Mouse (Mus musculus): ENCODE measurements around the gene Suclg1. TPM values are rescaled to one million over a fixed set of nuclear protein-coding genes. Genes with fewer than 3 reads are reported as not detected.

The Suclg1 gene
- total RNA-seq (2014; fragmentation: Nextera tagmentation) (118 and 131 TPM in 2 replicates), total RNA-seq (2017) (146 and 203 TPM in 2 replicates)

DNA sequence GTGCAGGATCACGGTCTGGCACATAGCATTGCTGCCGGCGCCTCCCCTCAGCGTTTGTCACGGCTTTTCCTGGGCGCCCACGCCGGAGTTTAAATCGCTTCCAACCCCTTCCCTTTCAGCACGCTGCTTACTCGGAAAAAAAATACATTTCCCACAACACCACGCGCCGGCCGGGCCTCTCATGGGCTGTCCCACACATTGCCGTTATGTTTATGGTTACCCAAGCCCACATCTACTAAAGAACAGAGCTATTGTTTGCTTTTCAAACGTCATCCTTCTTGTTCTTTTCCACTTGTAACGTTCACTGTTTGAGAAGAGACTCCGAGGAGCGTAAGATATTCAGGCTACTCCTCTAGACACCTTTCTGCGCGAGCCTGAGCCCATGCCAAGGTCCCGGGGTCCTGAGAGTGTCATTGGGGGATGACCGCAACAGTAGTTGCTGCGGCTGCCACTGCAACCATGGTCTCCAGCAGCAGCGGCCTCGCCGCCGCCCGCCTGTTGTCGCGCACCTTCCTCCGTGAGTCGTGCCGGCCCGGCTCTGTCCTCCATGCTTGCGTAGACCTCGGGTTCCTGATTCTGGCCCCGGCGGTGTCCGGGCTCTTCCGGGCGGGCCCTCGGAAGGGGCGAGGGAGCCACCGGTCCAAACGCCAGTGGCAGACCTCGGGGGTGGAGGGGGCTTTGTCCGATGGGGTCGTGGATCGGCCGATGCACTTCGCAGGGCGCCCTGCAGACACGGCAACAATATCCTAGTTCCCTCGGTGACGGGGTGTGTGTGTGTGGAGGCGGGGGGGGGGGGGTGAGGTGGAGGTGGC lies at the start of gene Suclg1:
TSS of gene Suclg1 (plus strand) at position 146 of the 812 bp plus-strand sequence.
- peak; percentile 90 for ATAC-seq (replicated peaks; ENCODE audit: poor library complexity, severe bottlenecking)

DNA sequence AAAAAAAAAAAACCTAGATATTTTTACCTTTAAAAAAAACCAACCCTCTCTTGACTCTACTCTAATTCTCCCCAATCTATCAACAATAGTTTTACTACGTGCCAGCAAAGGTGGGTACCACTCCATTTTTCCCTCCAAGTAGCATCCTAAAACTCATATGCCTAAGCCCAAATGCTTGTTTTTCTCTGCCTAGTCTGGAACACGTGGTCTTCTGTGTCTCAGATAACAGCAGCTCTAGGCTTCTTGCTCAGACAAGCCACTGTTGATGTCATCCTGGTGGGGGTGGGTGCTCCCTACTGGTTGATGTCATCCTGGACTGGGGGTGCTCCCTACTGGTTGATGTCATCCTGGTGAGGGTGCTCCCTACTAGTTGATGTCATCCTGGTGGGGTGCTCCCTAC lies 44.5 kb upstream of the Suclg1 start:
- no peak for ATAC-seq (replicated peaks; ENCODE audit: poor library complexity, severe bottlenecking)

DNA sequence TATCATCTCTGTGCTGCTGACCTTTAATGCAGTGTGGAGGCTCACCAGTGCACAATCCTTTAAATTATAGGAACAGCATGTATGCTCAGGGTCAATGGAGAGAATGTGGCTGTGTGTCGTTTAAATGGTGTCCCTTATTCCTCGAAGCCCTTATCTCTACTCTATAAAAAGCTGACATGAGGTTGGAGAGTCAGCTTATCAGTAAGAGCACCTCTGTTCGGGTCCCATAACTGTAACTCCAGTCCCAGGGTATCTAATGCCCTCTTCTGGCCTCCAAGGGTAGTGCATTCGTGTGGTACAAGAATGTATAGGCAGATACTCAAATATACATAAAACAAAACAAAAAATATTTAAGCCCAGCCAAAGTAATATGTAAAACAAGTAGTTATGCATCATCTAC lies 43.2 kb upstream of the Suclg1 start:
- ATAC-seq (replicated peaks; ENCODE audit: poor library complexity, severe bottlenecking): peak; percentile 42; the same call in 1 of the 2 replicates

DNA sequence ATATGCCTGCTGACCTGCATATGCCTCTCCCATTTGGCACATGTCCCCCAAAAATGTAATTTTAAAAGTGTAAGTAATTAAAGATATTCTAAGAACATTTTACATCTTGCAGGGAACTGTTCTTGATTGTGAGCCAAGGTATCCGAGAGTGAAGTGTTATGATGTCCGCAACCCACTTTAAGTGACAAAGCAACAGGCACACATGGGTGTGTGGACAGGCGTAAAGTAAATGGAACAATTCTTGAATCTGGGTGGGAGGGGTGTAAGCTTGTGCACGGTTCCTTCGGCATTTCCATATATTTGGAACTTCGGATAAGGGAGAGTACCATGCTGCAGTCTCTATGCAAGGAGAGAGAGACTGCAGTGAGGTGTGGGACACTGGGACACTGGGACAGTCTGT lies 38.6 kb upstream of the Suclg1 start:
- ATAC-seq (replicated peaks; ENCODE audit: poor library complexity, severe bottlenecking): no peak

DNA sequence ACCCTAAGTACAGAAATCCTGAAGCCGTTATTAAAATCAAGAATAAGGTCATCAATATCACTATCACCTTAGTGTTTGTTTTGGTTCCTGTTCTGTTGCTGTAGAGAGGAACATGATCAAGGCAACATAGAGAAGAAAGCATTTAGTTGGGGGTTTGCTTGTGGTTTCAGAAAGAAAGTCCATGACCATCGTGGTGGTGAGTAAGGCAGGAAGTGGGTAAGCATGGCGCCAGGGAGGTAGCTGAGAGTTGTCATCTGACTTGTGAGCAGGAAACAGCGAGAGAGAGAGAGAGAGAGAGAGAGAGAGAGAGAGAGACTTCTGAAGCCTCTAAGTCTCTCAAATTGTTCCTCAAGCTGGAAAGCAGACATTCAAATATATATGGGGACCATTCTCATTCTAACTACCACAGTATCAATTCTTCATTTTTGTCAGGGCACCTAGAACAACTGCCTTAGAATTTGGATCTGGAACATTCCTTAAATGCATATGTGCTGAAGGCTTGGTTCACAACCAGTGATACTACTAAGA lies 37.7 kb upstream of the Suclg1 start:
- peak; percentile 99 for ATAC-seq (replicated peaks; ENCODE audit: poor library complexity, severe bottlenecking)

DNA sequence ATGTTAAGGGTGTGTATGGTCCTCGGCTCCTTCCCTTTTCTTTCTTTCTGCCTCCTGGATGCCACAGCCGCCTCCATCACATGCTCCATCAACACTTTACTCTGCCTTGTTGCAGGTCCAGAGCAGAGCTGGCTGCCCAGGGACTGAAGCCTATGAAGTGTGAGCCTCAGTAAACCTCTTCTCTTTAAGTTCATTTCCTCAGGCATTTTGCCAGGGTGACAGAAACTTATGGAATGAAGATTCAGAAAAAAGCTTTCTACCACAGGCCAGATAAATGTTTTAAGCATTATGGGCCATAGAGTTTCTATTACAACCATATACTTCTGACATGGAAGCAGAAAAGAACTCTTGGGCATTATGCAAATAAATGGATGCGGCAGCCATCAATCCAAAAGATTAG lies 37.1 kb upstream of the Suclg1 start:
- peak; percentile 42 for ATAC-seq (replicated peaks; ENCODE audit: poor library complexity, severe bottlenecking)

DNA sequence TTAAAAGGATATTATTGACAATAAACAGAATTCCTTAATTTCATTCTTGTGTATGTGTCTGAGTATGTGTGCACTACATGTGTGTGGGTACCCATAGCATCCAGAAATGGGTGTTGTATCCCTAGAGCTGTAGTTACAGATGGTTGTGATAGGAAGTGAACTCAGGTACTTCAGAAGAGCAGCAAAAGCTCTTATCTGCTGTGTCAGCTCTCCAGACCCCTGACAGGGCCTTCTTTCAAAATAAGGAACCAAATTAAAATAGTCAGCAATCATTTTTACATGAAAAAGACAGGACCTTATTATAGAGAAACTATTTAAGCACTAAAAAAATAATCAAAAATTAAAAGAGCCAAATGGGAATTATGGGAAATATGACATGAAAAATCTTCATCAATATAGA lies 36.6 kb upstream of the Suclg1 start:
- no peak for ATAC-seq (replicated peaks; ENCODE audit: poor library complexity, severe bottlenecking)

DNA sequence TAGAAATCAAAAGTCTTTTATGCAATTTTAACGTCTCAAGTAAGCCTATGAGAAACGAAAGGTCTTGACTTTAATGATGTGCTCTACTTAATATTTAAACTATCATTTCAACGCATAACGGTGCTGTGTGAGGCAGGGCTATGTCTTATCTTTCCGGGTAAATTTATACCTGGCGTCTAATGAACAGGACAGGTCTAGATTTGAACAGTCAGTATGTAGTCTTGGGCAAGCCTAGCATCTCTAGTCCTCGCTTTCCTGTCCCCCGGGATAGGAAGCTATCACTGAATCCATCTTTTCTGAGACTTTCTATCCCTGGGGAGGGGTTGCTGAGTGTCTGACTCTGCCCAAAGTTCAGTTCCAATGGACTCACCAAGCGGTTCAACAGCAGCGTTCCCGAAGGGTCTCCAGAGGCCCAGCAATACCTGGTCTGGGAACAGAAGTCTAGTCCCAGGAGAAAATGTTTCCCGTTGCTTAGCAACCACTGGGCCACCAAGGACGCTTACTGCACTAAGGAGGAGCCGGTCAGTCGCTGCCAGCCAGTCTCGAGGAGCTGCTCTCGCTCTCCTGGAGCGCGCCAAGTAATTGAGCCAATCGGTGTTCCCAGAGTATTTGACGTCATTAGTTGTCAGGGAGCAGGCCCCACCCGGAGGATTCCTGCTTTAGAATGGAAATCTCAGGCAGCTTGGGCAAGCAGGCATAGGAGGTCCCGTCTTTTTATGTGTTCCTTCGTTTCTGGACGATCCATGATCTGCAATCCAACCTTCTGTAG lies 26.8 kb upstream of the Suclg1 start, which contains the start of gene Dnah6:
TSS of gene Dnah6 (minus strand) at position 463 of the 769 bp plus-strand sequence.
- ATAC-seq (replicated peaks; ENCODE audit: poor library complexity, severe bottlenecking): peak; percentile 99

DNA sequence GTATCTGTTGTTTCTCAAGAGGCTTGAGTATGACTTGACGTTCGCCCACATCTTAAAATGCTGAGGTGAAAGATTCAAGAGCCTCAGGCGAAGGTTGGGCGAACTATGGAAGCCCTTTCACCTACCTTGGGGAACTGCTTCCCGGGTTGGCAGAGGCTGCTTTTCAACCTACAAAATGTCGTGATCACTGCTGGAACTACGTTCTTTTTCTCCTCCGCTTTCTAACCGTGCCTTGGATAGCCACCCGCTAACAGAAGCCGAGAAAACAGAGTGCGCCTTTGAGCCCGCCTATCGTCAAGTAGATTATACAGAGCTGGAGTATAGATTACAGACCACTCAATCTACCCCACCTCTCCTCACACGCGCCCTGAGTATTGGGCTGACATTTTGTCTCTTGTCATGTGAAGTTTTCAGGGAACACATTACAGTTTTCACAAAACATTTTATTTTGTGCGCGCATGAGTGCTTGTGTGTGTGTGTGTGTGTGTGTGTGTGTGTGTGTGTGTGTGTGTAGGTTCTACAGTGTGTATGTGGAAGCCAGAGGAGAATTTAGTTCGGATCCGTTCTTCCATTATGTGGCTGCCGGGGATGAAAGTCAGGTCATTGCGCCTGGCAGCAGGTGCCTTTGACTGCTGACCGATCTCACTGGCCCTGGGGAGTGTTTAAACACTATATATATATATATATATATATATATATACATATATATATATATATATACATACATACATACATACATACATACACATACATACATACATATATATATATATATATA lies 26.0 kb upstream of the Suclg1 start:
- peak; percentile 43 for ATAC-seq (replicated peaks; ENCODE audit: poor library complexity, severe bottlenecking)

DNA sequence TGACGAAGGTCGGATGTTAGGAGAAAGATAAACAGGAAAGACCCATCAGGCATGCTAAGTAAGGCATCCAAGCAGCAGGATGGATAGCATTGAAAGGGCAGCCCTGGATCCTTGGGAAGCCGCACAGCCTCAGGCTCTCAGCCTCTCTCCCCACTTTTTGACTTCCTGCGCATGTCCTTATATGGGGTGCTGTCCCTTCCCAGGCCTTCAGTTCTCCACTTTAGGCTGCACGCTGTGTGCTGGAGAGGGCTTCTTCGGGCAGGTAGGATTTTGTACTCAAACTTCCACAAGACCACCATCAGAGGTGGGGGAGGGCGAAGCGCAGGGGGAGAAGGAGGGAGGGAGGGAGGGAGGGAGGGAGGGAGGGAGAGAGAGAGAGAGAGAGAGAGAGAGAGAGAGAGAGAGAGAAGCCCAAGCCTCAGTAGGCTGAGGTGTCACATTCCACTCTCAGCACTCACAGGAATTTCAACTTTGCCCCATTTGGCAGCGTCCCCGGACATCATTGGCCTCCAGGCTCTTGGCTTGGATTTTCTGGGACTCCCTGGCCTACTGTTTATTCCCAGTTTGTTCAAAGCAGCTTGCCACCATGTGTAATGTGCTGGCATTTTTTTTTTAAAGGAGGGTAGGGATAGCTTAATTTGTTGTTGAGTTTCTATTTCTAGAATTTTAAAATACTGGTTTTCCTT lies 25.2 kb upstream of the Suclg1 start:
- ATAC-seq (replicated peaks; ENCODE audit: poor library complexity, severe bottlenecking): no peak

DNA sequence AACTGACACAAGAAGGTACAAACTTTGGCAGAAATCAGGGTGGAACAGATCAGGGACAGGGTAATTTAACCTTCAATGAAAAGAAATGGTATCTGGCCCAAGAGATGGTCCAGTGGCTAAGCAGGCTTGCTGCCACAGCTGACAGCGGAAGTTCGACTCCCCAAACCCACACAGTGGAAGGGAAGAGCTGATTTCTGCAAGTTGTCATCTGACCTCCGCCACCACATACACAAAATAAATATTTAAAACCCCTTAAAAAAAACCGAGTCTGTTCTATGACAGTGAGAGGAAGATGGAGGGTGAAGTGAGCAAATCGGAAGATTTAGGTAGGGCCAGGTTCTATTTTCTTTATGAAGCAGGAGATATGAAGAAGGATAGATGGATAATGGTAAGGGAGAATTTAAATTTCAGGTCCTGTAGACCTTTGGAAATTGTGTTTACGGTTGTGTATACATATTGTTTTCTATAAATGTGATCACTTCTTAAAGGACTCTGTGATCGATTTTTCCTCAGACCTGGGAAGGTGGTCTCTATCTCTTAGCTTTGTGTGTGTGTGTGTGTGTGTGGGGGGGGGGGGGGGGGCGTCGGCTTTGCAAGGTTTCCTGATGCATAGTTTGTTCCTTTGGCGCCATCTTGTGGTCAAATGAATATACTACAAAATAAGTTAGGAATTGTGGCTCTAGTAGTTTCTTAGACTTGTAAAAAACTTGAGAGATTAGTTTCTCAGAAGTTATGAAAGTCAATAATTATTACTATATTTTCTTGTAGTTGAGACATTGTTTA lies 20.6 kb upstream of the Suclg1 start:
- ATAC-seq (replicated peaks; ENCODE audit: poor library complexity, severe bottlenecking): no peak

DNA sequence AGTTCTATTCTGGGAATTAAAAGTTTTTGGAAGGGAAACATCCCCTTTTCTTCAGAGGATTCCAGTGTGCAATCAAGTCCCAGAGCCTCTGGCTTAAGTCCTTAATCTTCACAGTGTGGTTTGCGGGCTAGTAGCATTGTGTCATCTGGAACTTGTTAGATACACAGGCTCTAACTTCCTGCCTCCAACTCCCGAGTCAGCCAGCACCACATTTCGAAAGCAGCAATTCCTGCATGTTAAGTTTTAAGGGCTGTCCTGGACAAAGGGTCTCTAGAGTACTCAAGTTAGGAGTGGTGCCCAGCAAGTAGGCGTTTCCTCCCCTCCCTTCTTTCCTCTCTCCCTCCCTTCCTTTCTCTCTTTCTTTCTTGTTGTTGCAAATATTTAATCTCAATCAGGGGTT lies 19.8 kb upstream of the Suclg1 start:
- peak; percentile 99 for ATAC-seq (replicated peaks; ENCODE audit: poor library complexity, severe bottlenecking)

DNA sequence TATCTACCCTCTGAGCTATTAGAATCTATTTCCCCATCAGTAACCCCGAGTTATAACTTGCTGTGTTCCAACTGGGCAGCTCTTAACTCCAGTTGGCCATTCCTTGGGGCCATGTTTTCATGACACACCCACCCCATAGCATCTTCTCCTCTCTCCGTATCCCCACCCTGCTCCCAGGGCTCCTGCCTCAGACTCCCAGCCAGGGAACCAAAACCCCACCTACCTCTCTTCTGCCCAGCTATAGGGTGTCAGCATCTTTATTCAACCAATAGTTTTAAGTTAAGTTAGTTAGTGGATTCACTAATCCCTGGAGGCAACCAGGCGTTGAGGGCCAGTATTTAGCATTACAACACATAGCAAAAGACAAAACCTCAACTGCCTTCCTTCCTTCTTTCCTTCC lies 19.3 kb upstream of the Suclg1 start:
- peak; percentile 15; the same call in 1 of the 2 replicates for ATAC-seq (replicated peaks; ENCODE audit: poor library complexity, severe bottlenecking)

DNA sequence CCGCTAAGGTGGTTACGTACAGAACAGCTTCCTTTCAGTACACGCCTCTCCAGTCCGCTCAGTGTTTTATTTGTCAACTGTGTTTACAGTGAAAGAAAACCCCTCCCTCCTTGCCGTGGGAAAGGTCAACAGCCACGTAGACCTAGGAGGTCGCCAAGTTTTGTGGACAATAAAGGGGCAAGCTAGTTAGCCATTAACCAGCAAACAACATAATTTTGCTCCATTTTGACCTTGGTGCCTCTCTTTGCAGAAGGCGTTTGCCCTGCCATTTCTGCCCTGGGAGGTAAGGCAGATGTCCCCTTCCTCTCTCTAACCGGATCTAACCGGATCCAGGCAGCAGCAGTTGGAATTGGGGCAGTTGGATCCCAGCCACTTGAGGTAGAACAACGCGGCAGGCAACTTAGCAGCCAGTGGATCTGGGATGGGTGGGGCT lies 16.0 kb upstream of the Suclg1 start:
- no peak for ATAC-seq (replicated peaks; ENCODE audit: poor library complexity, severe bottlenecking)

DNA sequence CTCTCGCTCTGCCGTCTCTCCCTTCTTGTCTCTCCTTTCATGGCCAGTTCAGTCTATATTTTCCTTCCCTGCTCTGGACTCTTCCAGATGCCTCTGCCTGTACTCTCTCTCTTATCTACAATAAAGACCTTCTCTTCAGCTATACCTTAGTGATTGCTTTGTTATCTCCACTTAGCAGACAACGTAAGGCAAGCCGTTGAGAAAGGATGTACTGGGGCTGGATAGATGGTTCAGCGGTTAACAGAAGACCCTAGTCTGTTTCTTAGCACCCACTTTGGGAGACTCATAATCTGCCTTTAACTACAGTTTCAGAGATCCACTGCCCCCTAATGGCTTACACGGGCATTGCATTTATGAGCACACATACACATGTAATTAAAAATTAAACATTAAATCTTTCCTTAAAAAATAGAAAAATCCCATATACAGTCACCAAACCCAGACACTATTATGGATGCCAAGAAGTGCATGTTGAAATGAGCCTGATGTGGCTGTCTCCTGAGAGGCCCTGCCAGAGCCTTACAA lies 14.9 kb upstream of the Suclg1 start:
- ATAC-seq (replicated peaks; ENCODE audit: poor library complexity, severe bottlenecking): no peak; the same call in 1 of the 2 replicates

DNA sequence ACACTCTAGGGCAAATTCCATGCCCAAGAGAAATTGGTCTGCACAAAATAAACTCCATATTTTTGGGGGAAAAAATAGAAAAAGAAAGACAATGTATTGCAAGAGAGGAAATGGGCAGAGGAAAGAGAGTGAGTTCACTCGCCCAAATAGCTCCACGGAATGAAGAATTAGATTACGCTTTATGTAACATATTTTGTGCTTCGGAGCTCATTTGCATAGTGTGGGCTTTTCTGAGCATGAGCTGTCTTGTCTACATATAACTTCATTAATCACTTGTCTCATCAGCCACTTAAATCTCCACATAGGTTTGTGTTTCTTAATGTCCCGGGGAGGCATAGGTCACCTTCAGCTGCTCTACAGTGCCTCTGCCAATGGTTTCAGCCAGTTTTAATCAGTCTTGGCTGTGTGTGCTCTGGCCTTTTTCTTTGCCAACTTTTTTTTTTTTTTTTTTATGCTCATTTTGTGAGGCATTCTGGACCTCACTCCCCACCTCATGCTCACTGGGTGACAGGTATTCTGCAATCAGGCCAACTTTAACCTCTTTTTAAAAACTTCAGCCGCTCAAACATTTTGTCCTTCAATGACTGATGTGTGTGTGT lies 13.8 kb upstream of the Suclg1 start:
- no peak for ATAC-seq (replicated peaks; ENCODE audit: poor library complexity, severe bottlenecking)

DNA sequence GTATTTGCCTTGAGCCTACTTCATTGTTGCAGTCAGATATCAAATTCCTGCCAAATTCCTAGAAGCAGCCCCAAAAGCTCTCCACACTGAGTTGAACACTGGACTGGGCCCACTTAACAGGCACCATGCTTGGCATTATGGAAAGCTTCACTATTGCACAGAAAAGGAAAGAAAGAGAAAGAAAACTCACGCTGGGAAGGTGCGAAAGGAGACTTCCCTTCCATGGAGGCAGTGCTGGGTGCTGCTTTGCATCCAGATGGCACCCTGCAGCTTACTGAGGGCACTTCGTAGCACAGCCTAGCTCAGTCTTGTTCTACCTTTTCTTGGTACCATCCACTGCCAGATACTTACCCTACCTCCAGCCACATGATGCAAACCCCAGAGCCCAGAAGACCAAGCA lies 12.5 kb upstream of the Suclg1 start:
- no peak for ATAC-seq (replicated peaks; ENCODE audit: poor library complexity, severe bottlenecking)

DNA sequence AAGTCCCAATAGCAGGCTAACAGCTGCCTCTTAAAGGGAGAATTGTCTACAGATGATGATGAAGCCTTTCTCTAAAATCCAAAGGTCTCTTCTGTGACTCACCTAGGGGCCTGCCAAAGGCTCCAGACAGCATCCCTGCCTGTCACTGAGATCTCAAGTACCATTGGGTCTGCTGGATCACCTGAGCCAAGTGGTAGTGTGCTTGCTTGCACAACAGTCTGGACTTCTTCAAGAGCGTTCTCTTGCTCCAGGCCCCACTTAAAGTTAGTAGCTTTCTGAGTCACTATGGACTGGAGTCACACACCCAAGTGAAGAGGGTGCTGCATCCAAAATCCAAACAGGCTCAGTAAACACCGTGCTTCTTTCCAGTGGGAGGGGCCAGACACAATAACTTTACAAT lies 1.4 kb upstream of the Suclg1 start:
- ATAC-seq (replicated peaks; ENCODE audit: poor library complexity, severe bottlenecking): no peak

Measured in granulocyte monocyte progenitor cell, adult 5-6 weeks (primary cell).